In the genomic region with DNA sequence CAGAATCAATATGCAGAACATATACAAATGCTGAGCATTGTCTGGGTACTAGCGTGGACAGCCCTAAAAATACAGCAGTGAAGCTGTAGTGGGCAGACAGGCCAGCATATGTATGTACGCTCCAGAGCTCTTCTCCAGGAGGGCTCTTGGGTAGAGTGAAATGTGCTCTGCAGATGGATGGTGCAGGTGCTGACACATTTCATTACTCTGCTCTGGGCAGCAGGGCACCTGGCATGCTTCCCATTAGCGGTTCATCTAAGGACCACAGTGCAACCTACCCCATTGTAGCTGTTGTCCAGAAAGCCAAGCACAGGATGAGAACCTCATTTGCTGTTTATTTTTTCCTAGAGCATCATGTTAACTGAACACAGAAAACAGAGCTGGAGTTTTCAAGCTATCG, we compare ENCODE assay signal across 22 mouse cellular contexts.
DNase-seq lines count a peak whose midpoint lies in the region; ATAC-seq and TF ChIP-seq lines count a peak whose summit lies in the region.
"Had no signal": no experiment of that assay in that cellular context is flagged by ENCODE, and none has a peak within 500 bp of the region (broad histone marks: within the 10 kb centered on the region; RNA-seq: fewer than 3 reads in every experiment).

No protein-coding gene starts in this region.

- H3K9me3 ChIP-seq in hindbrain, postnatal 0 days (ENCODE audit: low read length): no peaks in the 10 kb centered on the region
- H3K9me3 ChIP-seq in hindbrain, embryonic 11.5 days (ENCODE audit: control insufficient read depth, low read length): no peaks in the 10 kb centered on the region
- H3K9me3 ChIP-seq: embryonic facial prominence, embryonic 12.5 days; forebrain, embryonic 12.5 days; heart, embryonic 15.5 days; kidney, embryonic 15.5 days; limb, embryonic 12.5 days; midbrain, embryonic 12.5 days had no signal

- no peaks in the 10 kb centered on the region for H3K27me3 ChIP-seq in hindbrain, postnatal 0 days (ENCODE audit: insufficient read depth, low read length)
- H3K27me3 ChIP-seq in hindbrain, embryonic 11.5 days (ENCODE audit: control insufficient read depth, insufficient read depth, low read length): no peaks in the 10 kb centered on the region
- H3K27me3 ChIP-seq: embryonic facial prominence, embryonic 12.5 days; forebrain, embryonic 12.5 days; heart, embryonic 15.5 days; kidney, embryonic 15.5 days; limb, embryonic 12.5 days; midbrain, embryonic 12.5 days had no signal

- no peaks in the 10 kb centered on the region for H3K4me1 ChIP-seq in hindbrain, postnatal 0 days (ENCODE audit: insufficient read depth, low read length)
- H3K4me1 ChIP-seq in hindbrain, embryonic 11.5 days (replicated peaks; ENCODE audit: control insufficient read depth, insufficient read depth, low read length): no peaks in the 10 kb centered on the region
- H3K4me1 ChIP-seq: embryonic facial prominence, embryonic 12.5 days; forebrain, embryonic 12.5 days; heart, embryonic 15.5 days; kidney, embryonic 15.5 days; limb, embryonic 12.5 days; midbrain, embryonic 12.5 days had no signal

- H3K36me3 ChIP-seq in hindbrain, postnatal 0 days (ENCODE audit: insufficient read depth, low read length): no peaks in the 10 kb centered on the region
- H3K36me3 ChIP-seq in hindbrain, embryonic 11.5 days (ENCODE audit: control insufficient read depth, insufficient read depth, low read length): no peaks in the 10 kb centered on the region
- H3K36me3 ChIP-seq: embryonic facial prominence, embryonic 12.5 days; forebrain, embryonic 12.5 days; heart, embryonic 15.5 days; kidney, embryonic 15.5 days; limb, embryonic 12.5 days; midbrain, embryonic 12.5 days had no signal

- H3K4me2 ChIP-seq in hindbrain, postnatal 0 days (ENCODE audit: low read depth, low read length): no peak overlapping the region
- no peak overlapping the region for H3K4me2 ChIP-seq in hindbrain, embryonic 11.5 days (replicated peaks; ENCODE audit: low read depth, low read length)
- H3K4me2 ChIP-seq: embryonic facial prominence, embryonic 12.5 days; forebrain, embryonic 12.5 days; heart, embryonic 15.5 days; kidney, embryonic 15.5 days; limb, embryonic 12.5 days; liver, embryonic 11.5 days; midbrain, embryonic 12.5 days had no signal

- H3K4me3 ChIP-seq in hindbrain, postnatal 0 days (ENCODE audit: low read length): no peak overlapping the region
- H3K4me3 ChIP-seq in hindbrain, embryonic 11.5 days (ENCODE audit: low read depth, low read length): no peak overlapping the region
- H3K4me3 ChIP-seq: embryonic facial prominence, embryonic 12.5 days; forebrain, embryonic 12.5 days; heart, embryonic 15.5 days; kidney, embryonic 15.5 days; left cerebral cortex, adult 2 months; limb, embryonic 12.5 days; midbrain, embryonic 12.5 days had no signal

- TF ChIP-seq CTCF in hindbrain, postnatal 0 days (IDR thresholded peaks at IDR 0.05; ENCODE audit: low read depth): no peak

- no peak overlapping the region for H3K27ac ChIP-seq in hindbrain, postnatal 0 days
- no peak overlapping the region for H3K27ac ChIP-seq in hindbrain, embryonic 11.5 days (ENCODE audit: low read depth, low read length)
- H3K27ac ChIP-seq: embryonic facial prominence, embryonic 12.5 days; forebrain, embryonic 12.5 days; heart, embryonic 15.5 days; kidney, embryonic 15.5 days; left cerebral cortex, adult 2 months; limb, embryonic 12.5 days; midbrain, embryonic 12.5 days had no signal

- peak; percentile 40 for DNase-seq in hindbrain, postnatal 0 days (ENCODE audit: low spot score)
- DNase-seq in hindbrain, embryonic 11.5 days (ENCODE audit: low spot score): no peak
- peak; percentile 29 for DNase-seq in cerebellum, adult 8-10 months
- DNase-seq in cerebellum, postnatal 36 days: peak; percentile 68 to 78
- DNase-seq in ovary, postnatal 36 days (ENCODE audit: low spot score): no peak
- DNase-seq in right cerebral cortex, postnatal 25 days: no peak
- DNase-seq: heart, postnatal 4 days; kidney, adult 11 months; layer of hippocampus, adult 9-11 months; liver, postnatal 0 days; right cerebral cortex, postnatal 4 days; thymus, postnatal 25 days had no signal

- peak; percentile 70 for ATAC-seq in hindbrain, postnatal 0 days
- no peak for ATAC-seq in hindbrain, embryonic 11.5 days (ENCODE audit: low FRiP score)
- peak; percentile 99 for ATAC-seq in cerebellum, adult (ENCODE audit: insufficient number of reproducible peaks, low FRiP score, low TSS enrichment)
- ATAC-seq: liver, postnatal 0 days; lung, postnatal 0 days had no signal

- 65% methylated on average over 4 of the region's 4 CpGs for WGBS in hindbrain, postnatal 0 days
- 82% methylated on average over 4 of the region's 4 CpGs for WGBS in hindbrain, embryonic 11.5 days

- no peak overlapping the region for H3K9ac ChIP-seq in hindbrain, postnatal 0 days (replicated peaks; ENCODE audit: low read length)
- H3K9ac ChIP-seq in hindbrain, embryonic 11.5 days (ENCODE audit: low read depth, low read length): no peak overlapping the region
- H3K9ac ChIP-seq: embryonic facial prominence, embryonic 12.5 days; forebrain, embryonic 12.5 days; heart, embryonic 15.5 days; kidney, embryonic 15.5 days; limb, embryonic 12.5 days; liver, postnatal 0 days; midbrain, embryonic 12.5 days had no signal

Comparison
In these comparisons a context has a peak if more than half of its experiments do, and no peak if none do; other contexts are left out.
1. DNase-seq: peak in hindbrain, postnatal 0 days (single experiment), cerebellum, adult 8-10 months (single experiment) and cerebellum, postnatal 36 days (2 of 2); none in hindbrain, embryonic 11.5 days (single experiment), ovary, postnatal 36 days (single experiment) and right cerebral cortex, postnatal 25 days (single experiment).